Mouse (Mus musculus) limb, embryonic 15.5 days (tissue): ENCODE measurements at regions not wholly inside any gene's neighbourhood (a gene's known extent, or its start where the extent isn't known, plus 50 kb on each side); places are given as distances from the start of the nearest gene placed in this dataset.

Source experiments
- ATAC-seq: fragments of 200-750 bp; cut with Nextera tagmentation; 2 replicates; pipeline ENCODE4 v1.8.0; 2017; ENCODE audit warnings: low read depth, moderate TSS enrichment; ENCODE audit not compliant: insufficient number of reproducible peaks, low FRiP score, low TSS enrichment
- H3K27ac ChIP-seq: fragments of 300-500 bp; sonication (generic); 2 replicates; pipeline ENCODE4 v1.5.1; 2015; ENCODE audit warnings: moderate library complexity, mild to moderate bottlenecking, inconsistent platforms
- H3K27me3 ChIP-seq: fragments of 300-500 bp; sonication (generic); 2 replicates; pipeline ENCODE4 v1.6.1; 2015; ENCODE audit warnings: inconsistent platforms
- H3K36me3 ChIP-seq: fragments of 300-500 bp; sonication (generic); 2 replicates; pipeline ENCODE4 v1.6.1; 2015; ENCODE audit warnings: inconsistent platforms
- H3K4me1 ChIP-seq: fragments of 300-500 bp; sonication (generic); 2 replicates; pipeline ENCODE4 v1.6.1; 2015; ENCODE audit warnings: inconsistent platforms
- H3K4me2 ChIP-seq: fragments of 300-500 bp; sonication (generic); 2 replicates; pipeline ENCODE4 v1.6.1; 2015; ENCODE audit warnings: mild to moderate bottlenecking, inconsistent platforms
- H3K4me3 ChIP-seq: fragments of 300-500 bp; sonication (generic); 2 replicates; pipeline ENCODE4 v1.5.1; 2015; ENCODE audit warnings: mild to moderate bottlenecking, inconsistent platforms
- H3K9ac ChIP-seq: fragments of 300-500 bp; sonication (generic); 2 replicates; pipeline ENCODE4 v1.6.1; 2015; ENCODE audit warnings: inconsistent platforms
- H3K9me3 ChIP-seq: fragments of 300-500 bp; sonication (generic); 2 replicates; pipeline ENCODE4 v1.6.1; 2016; ENCODE audit warnings: inconsistent platforms
- WGBS: fragments of 180-500 bp; shearing (Covaris S2); methylation state at CpG from one replicate; pipeline ENCODE4 v1.1.7; 2015; 5-methylcytosine and 5-hydroxymethylcytosine counted together

- 93% methylated on average over 1 of the region's 1 CpGs for WGBS
- Histone ChIP-seq H3K27ac (no peak overlapping the region), H3K9ac (no peak overlapping the region), H3K27me3 (no peaks in the 10 kb centered on the region), H3K4me2 (no peak overlapping the region), H3K4me3 (no peak overlapping the region), H3K4me1 (no peaks in the 10 kb centered on the region), H3K9me3 (no peaks in the 10 kb centered on the region), H3K36me3 (no peaks in the 10 kb centered on the region)
- ATAC-seq: no peak
Observed at GRCm38 (mm10) chr12:78138467-78138866, 55.6 kb upstream of the Gm6657 start.
